Mouse (Mus musculus) myocyte (in vitro differentiated cells): ENCODE results near the gene Dcpp1.

Experiments
- CEBPB ChIP-seq: IDR thresholded peaks from 2 replicates; pipeline ENCODE4 v1.6.1; 2011; ENCODE audit warnings: mild to moderate bottlenecking, moderate library complexity; ENCODE audit not compliant: poor library complexity, insufficient read depth, severe bottlenecking
- E2F4 ChIP-seq: IDR thresholded peaks from one replicate; pipeline ENCODE4 v1.6.1; 2011; ENCODE audit warnings: mild to moderate bottlenecking, control low read depth, moderate library complexity; ENCODE audit not compliant: insufficient read depth
- MAX ChIP-seq: IDR thresholded peaks from one replicate; pipeline ENCODE4 v1.6.1; 2011; ENCODE audit warnings: low read depth, mild to moderate bottlenecking, control low read depth
- MYOD1 ChIP-seq, 3 experiments: IDR thresholded peaks; one replicate each; pipeline ENCODE4 v1.6.1; 2011; ENCODE audit warnings: control low read depth in 2 of 3, low read depth in 2 of 3, mild to moderate bottlenecking in 2 of 3, moderate library complexity in 1 of 3; ENCODE audit not compliant: insufficient read length in 2 of 3, control insufficient read depth in 1 of 3
- MYOG ChIP-seq, 3 experiments: IDR thresholded peaks; one replicate each; pipeline ENCODE4 v1.6.1; 2011; ENCODE audit warnings: control low read depth in 2 of 3, low read depth in 2 of 3, mild to moderate bottlenecking in 2 of 3; ENCODE audit not compliant: insufficient read length in 2 of 3, control insufficient read depth in 1 of 3, insufficient read depth in 1 of 3
- POLR2A ChIP-seq: IDR thresholded peaks from one replicate; pipeline ENCODE4 v1.6.1; 2011; ENCODE audit warnings: low read depth, mild to moderate bottlenecking, control low read depth, moderate library complexity; ENCODE audit not compliant: insufficient read length
- POLR2AphosphoS2 ChIP-seq: IDR thresholded peaks from one replicate; pipeline ENCODE4 v1.6.1; 2011; ENCODE audit warnings: low read depth, control low read depth; ENCODE audit not compliant: insufficient read length
- REST ChIP-seq: IDR thresholded peaks from one replicate; pipeline ENCODE4 v1.6.1; 2011; ENCODE audit warnings: mild to moderate bottlenecking, control low read depth, moderate library complexity; ENCODE audit not compliant: insufficient read depth, insufficient read length
- SRF ChIP-seq: IDR thresholded peaks from one replicate; pipeline ENCODE4 v1.6.1; 2011; ENCODE audit warnings: low read depth; ENCODE audit not compliant: control insufficient read depth, insufficient read length
- TCF12 ChIP-seq: IDR thresholded peaks from one replicate; pipeline ENCODE4 v1.6.1; 2011; ENCODE audit warnings: mild to moderate bottlenecking, control low read depth; ENCODE audit not compliant: poor library complexity, insufficient read depth, severe bottlenecking
- TCF3 ChIP-seq: IDR thresholded peaks from one replicate; pipeline ENCODE4 v1.6.1; 2011; ENCODE audit warnings: low read depth, control low read depth; ENCODE audit not compliant: insufficient read length
- USF1 ChIP-seq: IDR thresholded peaks from one replicate; pipeline ENCODE4 v1.6.1; 2011; ENCODE audit warnings: low read depth, mild to moderate bottlenecking, control low read depth, moderate library complexity

GRCm38 (mm10) chr17:23868513-23868912 is 12.2 kb upstream of the Dcpp1 start:
- TF ChIP-seq POLR2AphosphoS2 (no peak), MAX (no peak), POLR2A (no peak), USF1 (no peak), E2F4 (no peak), MYOD1 (IDR thresholded peaks at IDR 0.05; ENCODE audit: control insufficient read depth in 1 of 3, insufficient read length in 2 of 3, low read depth in 2 of 3) (no peak), CEBPB (no peak), TCF12 (no peak), REST (no peak), SRF (no peak), MYOG (IDR thresholded peaks at IDR 0.05; ENCODE audit: control insufficient read depth in 1 of 3, insufficient read depth in 1 of 3, insufficient read length in 2 of 3, low read depth in 2 of 3) (no peak), TCF3 (no peak)
